Mouse (Mus musculus): ENCODE data around the gene Agap2.
A peak's percentile ranks its signal among the peaks of the same experiment; 100 is the strongest.

DNA sequence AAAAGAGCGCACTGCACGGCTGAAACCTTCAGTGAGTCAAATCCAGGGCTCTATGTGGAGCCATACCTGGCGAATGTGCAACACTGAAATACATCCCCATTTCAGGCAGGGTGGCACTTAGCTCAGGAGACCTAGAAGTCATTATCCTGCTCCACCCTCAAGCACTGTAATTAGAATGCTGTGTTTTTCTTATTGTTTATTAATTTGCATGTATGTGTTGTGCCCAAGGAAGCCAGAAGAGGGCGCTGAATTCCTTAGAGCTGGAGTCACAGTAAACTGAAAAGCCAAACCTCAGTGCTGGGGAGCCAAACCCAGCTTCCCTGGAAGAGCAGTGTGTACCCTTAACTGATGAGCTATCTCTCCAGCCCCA is 48.3 kb downstream of the Agap2 start:
- TF ChIP-seq POLR2A (IDR thresholded peaks at IDR 0.05; ENCODE audit: low read depth, low read length) (no peak), CTCF (conservative IDR thresholded peaks at IDR 0.05; ENCODE audit: insufficient read depth, insufficient read length, low read depth, low read length) (peak; percentile 57)

Measured in kidney, adult 2 months (tissue).